Mouse (Mus musculus): ENCODE results near the gene Tmub2. TPM values are rescaled to one million over a fixed set of nuclear protein-coding genes. Genes with fewer than 3 reads are reported as not detected.

Tmub2 gene
- total RNA-seq, 2 experiments from 2014 or later: 64.7 to 71.7 TPM

- DNase-seq (ENCODE audit: extremely low spot score in 1 of 2, low spot score in 1 of 2): no peak
These were observed 13.1 kb downstream of the Tmub2 start for GRCm38 (mm10) chr11:102297577-102298556.

GRCm38 (mm10) chr11:102299839-102300238 is 15.1 kb downstream of the Tmub2 start:
- DNase-seq (ENCODE audit: extremely low spot score in 1 of 2, low spot score in 1 of 2): peak in 1 of 2 experiments; percentile 61

- no peak for DNase-seq (ENCODE audit: extremely low spot score in 1 of 2, low spot score in 1 of 2)
These were observed 19.4 kb downstream of the Tmub2 start for GRCm38 (mm10) chr11:102304141-102304540.

- DNase-seq (ENCODE audit: extremely low spot score in 1 of 2, low spot score in 1 of 2): no peak
These were observed 20.6 kb downstream of the Tmub2 start for GRCm38 (mm10) chr11:102305359-102305758.

- DNase-seq (ENCODE audit: extremely low spot score in 1 of 2, low spot score in 1 of 2): no peak
These were observed 23.4 kb downstream of the Tmub2 start for GRCm38 (mm10) chr11:102308104-102308503.

- DNase-seq (ENCODE audit: extremely low spot score in 1 of 2, low spot score in 1 of 2): peak; percentile 98
These were observed 24.2 kb downstream of the Tmub2 start for GRCm38 (mm10) chr11:102308979-102309378.

- no peak for DNase-seq (ENCODE audit: extremely low spot score in 1 of 2, low spot score in 1 of 2)
These were observed 25.3 kb downstream of the Tmub2 start for GRCm38 (mm10) chr11:102309821-102310617.

- no peak for DNase-seq (ENCODE audit: extremely low spot score in 1 of 2, low spot score in 1 of 2)
These were observed 26.3 kb downstream of the Tmub2 start for GRCm38 (mm10) chr11:102310768-102311695.

GRCm38 (mm10) chr11:102311966-102312365 is 27.2 kb downstream of the Tmub2 start:
- DNase-seq (ENCODE audit: extremely low spot score in 1 of 2, low spot score in 1 of 2): no peak

- DNase-seq (ENCODE audit: extremely low spot score in 1 of 2, low spot score in 1 of 2): no peak
These were observed 27.9 kb downstream of the Tmub2 start for GRCm38 (mm10) chr11:102312586-102312985.

- DNase-seq (ENCODE audit: extremely low spot score in 1 of 2, low spot score in 1 of 2): no peak
These were observed 29.6 kb downstream of the Tmub2 start for GRCm38 (mm10) chr11:102314321-102314720.

- DNase-seq (ENCODE audit: extremely low spot score in 1 of 2, low spot score in 1 of 2): no peak
These were observed 31.2 kb downstream of the Tmub2 start for GRCm38 (mm10) chr11:102315690-102316571.

GRCm38 (mm10) chr11:102316572-102317297 is 32.0 kb downstream of the Tmub2 start:
- peak; percentile 71 to 78 for DNase-seq (ENCODE audit: extremely low spot score in 1 of 2, low spot score in 1 of 2)

GRCm38 (mm10) chr11:102317298-102317900 is 32.7 kb downstream of the Tmub2 start:
- peak; percentile 43 to 46 for DNase-seq (ENCODE audit: extremely low spot score in 1 of 2, low spot score in 1 of 2)

GRCm38 (mm10) chr11:102317901-102318575 is 33.3 kb downstream of the Tmub2 start:
- DNase-seq (ENCODE audit: extremely low spot score in 1 of 2, low spot score in 1 of 2): peak; percentile 46 to 69

GRCm38 (mm10) chr11:102318576-102319409 is 34.1 kb downstream of the Tmub2 start:
- peak; percentile 40 to 58 for DNase-seq (ENCODE audit: extremely low spot score in 1 of 2, low spot score in 1 of 2)

- peak; percentile 68 to 80 for DNase-seq (ENCODE audit: extremely low spot score in 1 of 2, low spot score in 1 of 2)
These were observed 34.7 kb downstream of the Tmub2 start, which contains the start of gene Ubtf for GRCm38 (mm10) chr11:102319410-102319792. Ubtf (minus strand) TSS chr11:102319742.
